Mouse (Mus musculus): ENCODE data around the gene Sppl2b.

DNA sequence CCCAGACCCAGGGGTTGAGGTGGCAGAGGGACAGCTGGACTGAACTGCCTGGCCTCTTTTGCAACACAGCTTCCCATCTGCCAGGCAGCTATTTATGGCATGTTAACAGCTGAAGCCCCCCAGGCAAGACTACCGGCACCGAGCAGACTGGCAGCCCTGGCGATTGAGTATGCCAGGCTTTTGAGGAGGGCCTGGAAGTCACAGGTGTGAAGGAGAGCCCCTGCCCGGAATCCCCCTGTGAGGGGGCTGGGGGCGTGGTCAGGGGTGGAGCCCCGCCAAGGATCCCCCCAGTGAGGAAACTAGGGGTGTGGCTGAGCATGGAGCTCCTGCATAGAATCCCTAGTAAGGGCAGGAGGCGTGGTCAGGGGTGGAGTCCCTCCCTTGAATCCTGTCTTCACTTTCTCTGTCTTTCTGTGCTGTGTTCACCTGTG lies 18.1 kb upstream of the Sppl2b start:
- TF ChIP-seq CTCF (conservative IDR thresholded peaks at IDR 0.05; ENCODE audit: low read length) (no peak), POU5F1 (IDR thresholded peaks at IDR 0.05; ENCODE audit: borderline replicate concordance, low read length) (no peak)

All from E14TG2a.4 (cell line).